Mouse (Mus musculus): ENCODE measurements at regions not wholly inside any gene's neighbourhood (a gene's known extent, or its start where the extent isn't known, plus 50 kb on each side); places are given as distances from the start of the nearest gene placed in this dataset.

- Histone ChIP-seq H3K36me3 (ENCODE audit: insufficient read depth, low read length) (no peaks in the 10 kb centered on the region), H3K4me1 (replicated peaks; ENCODE audit: low read depth, low read length) (no peaks in the 10 kb centered on the region), H3K4me3 (replicated peaks; ENCODE audit: low read length) (no peak overlapping the region), H3K27me3 (ENCODE audit: insufficient read depth, low read length) (no peaks in the 10 kb centered on the region), H3K9me3 (ENCODE audit: low read length) (no peaks in the 10 kb centered on the region)
- TF ChIP-seq POU5F1 (IDR thresholded peaks at IDR 0.05; ENCODE audit: borderline replicate concordance, low read length) = no peak
These were observed 459.1 kb upstream of the Nrsn1 start for GRCm38 (mm10) chr13:25729327-25729892.

DNA sequence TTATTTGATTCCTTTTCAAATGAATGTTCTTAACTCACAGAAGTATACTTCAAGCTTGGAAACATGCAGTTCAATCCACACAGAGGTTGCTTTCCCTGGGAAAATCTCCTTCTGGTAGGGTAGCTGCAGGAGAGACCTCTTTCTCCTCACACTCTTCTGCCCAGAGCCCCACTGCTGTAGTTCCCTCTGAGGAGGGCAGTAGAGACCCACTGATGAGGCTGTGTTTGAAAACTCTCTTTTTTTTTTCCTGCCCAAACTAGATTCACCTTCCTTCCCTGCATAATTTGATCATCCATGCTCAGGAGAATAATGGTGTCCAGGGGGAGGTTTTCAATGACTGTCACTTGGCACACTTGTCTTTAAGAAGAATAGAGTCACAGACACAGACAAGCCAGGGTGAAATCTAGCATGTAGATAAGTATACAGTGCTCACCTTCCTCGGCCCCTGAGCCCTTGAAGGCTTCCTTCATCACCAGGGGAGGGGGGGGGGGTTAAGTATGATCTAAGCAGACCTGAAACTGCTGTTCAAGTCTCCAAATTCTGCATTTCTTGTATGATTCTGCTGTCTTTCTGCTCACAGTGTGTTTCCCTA lies 457.3 kb upstream of the Nrsn1 start:
- Histone ChIP-seq H3K36me3 (ENCODE audit: insufficient read depth, low read length) (no peaks in the 10 kb centered on the region), H3K9me3 (ENCODE audit: low read length) (no peaks in the 10 kb centered on the region), H3K4me3 (replicated peaks; ENCODE audit: low read length) (no peak overlapping the region), H3K27me3 (ENCODE audit: insufficient read depth, low read length) (no peaks in the 10 kb centered on the region), H3K4me1 (replicated peaks; ENCODE audit: low read depth, low read length) (no peaks in the 10 kb centered on the region)
- no peak for TF ChIP-seq POU5F1 (IDR thresholded peaks at IDR 0.05; ENCODE audit: borderline replicate concordance, low read length)
- no peak for TF ChIP-seq NANOG (IDR thresholded peaks at IDR 0.05; ENCODE audit: borderline replicate concordance, low read length)
- no peak for TF ChIP-seq CTCF (conservative IDR thresholded peaks at IDR 0.05; ENCODE audit: low read length)

DNA sequence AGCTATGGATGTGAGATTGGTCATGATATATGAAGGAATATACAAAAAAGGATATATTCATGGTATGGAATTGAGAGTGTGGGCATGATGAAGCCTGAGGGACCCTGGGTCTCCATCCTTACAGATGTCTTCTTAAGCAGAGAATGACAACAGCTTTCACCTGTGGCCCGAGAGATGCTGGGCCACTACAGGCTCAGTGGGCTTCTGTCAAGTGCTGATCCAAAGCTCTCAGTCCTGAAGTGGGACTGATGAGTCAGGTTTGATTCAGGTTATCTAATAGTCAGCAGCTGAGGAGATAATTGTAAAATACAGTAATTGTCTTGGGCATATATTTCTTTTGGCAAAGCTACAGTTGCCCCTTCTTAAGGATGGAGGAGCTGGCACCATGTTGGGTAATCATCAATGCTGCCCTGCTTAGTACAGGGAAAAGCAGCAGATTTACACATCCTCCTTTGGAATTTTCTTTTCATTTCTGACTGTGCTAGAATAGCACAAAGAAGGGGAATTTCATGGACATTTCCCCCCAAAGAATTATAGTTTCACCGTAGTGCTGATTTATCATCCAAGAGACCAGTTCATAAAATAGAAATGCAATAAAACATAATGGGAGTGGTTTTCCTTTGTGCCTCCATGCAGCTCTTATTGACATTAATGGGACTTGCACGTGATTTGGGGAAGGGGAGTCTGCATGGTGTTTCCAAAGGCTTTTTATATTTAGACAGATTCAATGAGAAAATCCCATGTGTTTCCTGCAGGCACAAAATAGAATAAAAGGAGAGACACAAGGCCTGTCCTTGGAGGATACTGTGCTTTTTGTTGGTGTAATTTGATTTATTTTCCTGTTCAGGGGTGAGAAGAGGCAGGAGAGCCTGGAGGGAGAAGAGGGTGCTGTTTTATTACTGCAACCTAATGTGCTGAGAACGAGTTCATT lies 452.6 kb upstream of the Nrsn1 start:
- no peak for TF ChIP-seq NANOG (IDR thresholded peaks at IDR 0.05; ENCODE audit: borderline replicate concordance, low read length)
- no peak for TF ChIP-seq CTCF (conservative IDR thresholded peaks at IDR 0.05; ENCODE audit: low read length)
- TF ChIP-seq POU5F1 (IDR thresholded peaks at IDR 0.05; ENCODE audit: borderline replicate concordance, low read length) = no peak
- 0 out of 2 replicates have a peak, but pooled peaks cover 3% of the 10 kb centered on the region for H3K9me3 ChIP-seq (ENCODE audit: low read length)
- H3K36me3 ChIP-seq (ENCODE audit: insufficient read depth, low read length) = no peaks in the 10 kb centered on the region
- H3K4me1 ChIP-seq (replicated peaks; ENCODE audit: low read depth, low read length) = no peaks in the 10 kb centered on the region
- no peak overlapping the region for H3K4me3 ChIP-seq (replicated peaks; ENCODE audit: low read length)
- no peaks in the 10 kb centered on the region for H3K27me3 ChIP-seq (ENCODE audit: insufficient read depth, low read length)

- Histone ChIP-seq H3K4me3 (replicated peaks; ENCODE audit: low read length) (no peak overlapping the region), H3K36me3 (ENCODE audit: insufficient read depth, low read length) (no peaks in the 10 kb centered on the region), H3K27me3 (ENCODE audit: insufficient read depth, low read length) (no peaks in the 10 kb centered on the region), H3K4me1 (replicated peaks; ENCODE audit: low read depth, low read length) (no peaks in the 10 kb centered on the region), H3K9me3 (ENCODE audit: low read length) (peaks cover 21% of the 10 kb centered on the region)
- TF ChIP-seq NANOG (IDR thresholded peaks at IDR 0.05; ENCODE audit: borderline replicate concordance, low read length) (no peak), CTCF (conservative IDR thresholded peaks at IDR 0.05; ENCODE audit: low read length) (no peak), POU5F1 (IDR thresholded peaks at IDR 0.05; ENCODE audit: borderline replicate concordance, low read length) (no peak)
These were observed 430.7 kb upstream of the Nrsn1 start for GRCm38 (mm10) chr13:25700965-25701364.

DNA sequence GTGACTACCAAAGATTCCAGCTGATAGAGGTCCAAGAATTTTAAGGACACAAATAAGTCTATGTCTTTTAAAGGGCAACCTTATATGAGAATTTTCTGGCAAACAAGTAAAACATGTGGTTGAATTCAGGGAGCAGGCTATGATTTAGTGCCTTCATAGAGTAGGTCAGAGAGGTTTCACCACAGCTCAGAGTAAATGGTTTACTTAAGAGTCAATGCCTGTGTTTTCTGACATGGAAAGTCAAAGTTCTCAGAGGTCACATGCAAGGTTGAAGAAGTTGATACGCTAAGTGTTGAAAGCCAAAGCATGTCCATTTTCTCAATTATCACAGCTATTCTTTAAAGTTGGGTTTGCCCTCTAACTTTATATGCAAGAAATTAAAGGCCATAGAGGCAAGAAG lies 425.7 kb upstream of the Nrsn1 start:
- Histone ChIP-seq H3K9me3 (ENCODE audit: low read length) (peaks cover 3% of the 10 kb centered on the region; the same call in 1 of the 2 replicates), H3K27me3 (ENCODE audit: insufficient read depth, low read length) (no peaks in the 10 kb centered on the region), H3K4me3 (replicated peaks; ENCODE audit: low read length) (no peak overlapping the region), H3K4me1 (replicated peaks; ENCODE audit: low read depth, low read length) (no peaks in the 10 kb centered on the region), H3K36me3 (ENCODE audit: insufficient read depth, low read length) (no peaks in the 10 kb centered on the region)
- TF ChIP-seq NANOG (IDR thresholded peaks at IDR 0.05; ENCODE audit: borderline replicate concordance, low read length) (no peak), POU5F1 (IDR thresholded peaks at IDR 0.05; ENCODE audit: borderline replicate concordance, low read length) (no peak), CTCF (conservative IDR thresholded peaks at IDR 0.05; ENCODE audit: low read length) (no peak)

- TF ChIP-seq POU5F1 (IDR thresholded peaks at IDR 0.05; ENCODE audit: borderline replicate concordance, low read length) = no peak
- no peak for TF ChIP-seq NANOG (IDR thresholded peaks at IDR 0.05; ENCODE audit: borderline replicate concordance, low read length)
- TF ChIP-seq CTCF (conservative IDR thresholded peaks at IDR 0.05; ENCODE audit: low read length) = no peak
- no peaks in the 10 kb centered on the region for H3K9me3 ChIP-seq (ENCODE audit: low read length)
These were observed 424.8 kb upstream of the Nrsn1 start for GRCm38 (mm10) chr13:25695017-25695604.

GRCm38 (mm10) chr13:25678221-25678735 lies 408.0 kb upstream of the Nrsn1 start:
- Histone ChIP-seq H3K4me1 (replicated peaks; ENCODE audit: low read depth, low read length) (no peaks in the 10 kb centered on the region), H3K9me3 (ENCODE audit: low read length) (0 out of 2 replicates have a peak, but pooled peaks cover 9% of the 10 kb centered on the region), H3K27me3 (ENCODE audit: insufficient read depth, low read length) (no peaks in the 10 kb centered on the region), H3K36me3 (ENCODE audit: insufficient read depth, low read length) (no peaks in the 10 kb centered on the region), H3K4me3 (replicated peaks; ENCODE audit: low read length) (no peak overlapping the region)
- TF ChIP-seq CTCF (conservative IDR thresholded peaks at IDR 0.05; ENCODE audit: low read length) (no peak), NANOG (IDR thresholded peaks at IDR 0.05; ENCODE audit: borderline replicate concordance, low read length) (no peak), POU5F1 (IDR thresholded peaks at IDR 0.05; ENCODE audit: borderline replicate concordance, low read length) (no peak)

More at GRCm38 (mm10) chr13:25695017-25695604, 424.8 kb upstream of the Nrsn1 start:
- Histone ChIP-seq H3K36me3 (ENCODE audit: insufficient read depth, low read length) (no peaks in the 10 kb centered on the region), H3K4me1 (replicated peaks; ENCODE audit: low read depth, low read length) (no peaks in the 10 kb centered on the region), H3K4me3 (replicated peaks; ENCODE audit: low read length) (no peak overlapping the region), H3K27me3 (ENCODE audit: insufficient read depth, low read length) (no peaks in the 10 kb centered on the region)

DNA sequence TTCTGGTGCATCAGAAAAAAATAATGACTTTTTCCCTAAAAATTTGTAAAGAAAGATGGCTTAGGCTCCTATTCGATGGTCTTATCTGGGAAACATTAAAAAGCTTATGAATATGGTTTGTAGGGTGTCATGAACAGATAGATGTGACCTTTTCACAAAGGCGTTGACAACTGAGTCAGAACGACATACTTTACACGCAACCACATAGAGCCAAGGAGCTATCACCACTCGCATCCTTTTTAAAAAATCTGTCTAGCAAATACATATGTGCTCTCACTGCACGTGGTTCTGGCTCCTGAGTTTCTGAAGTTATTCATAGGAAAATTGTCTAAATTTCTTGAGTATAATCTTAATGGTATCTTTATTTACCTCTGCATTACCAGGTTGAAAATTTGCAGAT lies 404.9 kb upstream of the Nrsn1 start:
- no peaks in the 10 kb centered on the region for H3K27me3 ChIP-seq (ENCODE audit: insufficient read depth, low read length)
- H3K9me3 ChIP-seq (ENCODE audit: low read length) = no peaks in the 10 kb centered on the region
- no peaks in the 10 kb centered on the region for H3K36me3 ChIP-seq (ENCODE audit: insufficient read depth, low read length)
- H3K4me1 ChIP-seq (replicated peaks; ENCODE audit: low read depth, low read length) = no peaks in the 10 kb centered on the region
- TF ChIP-seq NANOG (IDR thresholded peaks at IDR 0.05; ENCODE audit: borderline replicate concordance, low read length) (no peak), POU5F1 (IDR thresholded peaks at IDR 0.05; ENCODE audit: borderline replicate concordance, low read length) (no peak), CTCF (conservative IDR thresholded peaks at IDR 0.05; ENCODE audit: low read length) (no peak)
- H3K4me3 ChIP-seq (replicated peaks; ENCODE audit: low read length) = no peak overlapping the region
